Mouse (Mus musculus): ENCODE results near the gene Serpinb3c.
"Not testable (repeated sequence)": the region's sequence is repeated elsewhere in the genome, so short reads cannot be mapped to it uniquely, and the experiment has no call there.

Gene Serpinb3c

GRCm38 (mm10) chr1:107278261-107278660, at the start of gene Serpinb3c, which contains the start of gene Serpinb3b:
TSS of gene Serpinb3c (minus strand) at chr1:107278371.
TSS of gene Serpinb3b (minus strand) at chr1:107278361.
- not testable (repeated sequence) for DNase-seq (ENCODE audit: low spot score)

- not testable (repeated sequence) for DNase-seq (ENCODE audit: low spot score)
Observed at GRCm38 (mm10) chr1:107243170-107243569, 35.0 kb downstream of the Serpinb3c start.
